Mouse (Mus musculus): ENCODE measurements around the gene Rora. TPM values are rescaled to one million over a fixed set of nuclear protein-coding genes. Genes with fewer than 3 reads are reported as not detected.
A peak's percentile ranks its signal among the peaks of the same experiment; 100 is the strongest.

Gene Rora
- polyA plus RNA-seq, 1 experiment, result 0.86 TPM

DNA sequence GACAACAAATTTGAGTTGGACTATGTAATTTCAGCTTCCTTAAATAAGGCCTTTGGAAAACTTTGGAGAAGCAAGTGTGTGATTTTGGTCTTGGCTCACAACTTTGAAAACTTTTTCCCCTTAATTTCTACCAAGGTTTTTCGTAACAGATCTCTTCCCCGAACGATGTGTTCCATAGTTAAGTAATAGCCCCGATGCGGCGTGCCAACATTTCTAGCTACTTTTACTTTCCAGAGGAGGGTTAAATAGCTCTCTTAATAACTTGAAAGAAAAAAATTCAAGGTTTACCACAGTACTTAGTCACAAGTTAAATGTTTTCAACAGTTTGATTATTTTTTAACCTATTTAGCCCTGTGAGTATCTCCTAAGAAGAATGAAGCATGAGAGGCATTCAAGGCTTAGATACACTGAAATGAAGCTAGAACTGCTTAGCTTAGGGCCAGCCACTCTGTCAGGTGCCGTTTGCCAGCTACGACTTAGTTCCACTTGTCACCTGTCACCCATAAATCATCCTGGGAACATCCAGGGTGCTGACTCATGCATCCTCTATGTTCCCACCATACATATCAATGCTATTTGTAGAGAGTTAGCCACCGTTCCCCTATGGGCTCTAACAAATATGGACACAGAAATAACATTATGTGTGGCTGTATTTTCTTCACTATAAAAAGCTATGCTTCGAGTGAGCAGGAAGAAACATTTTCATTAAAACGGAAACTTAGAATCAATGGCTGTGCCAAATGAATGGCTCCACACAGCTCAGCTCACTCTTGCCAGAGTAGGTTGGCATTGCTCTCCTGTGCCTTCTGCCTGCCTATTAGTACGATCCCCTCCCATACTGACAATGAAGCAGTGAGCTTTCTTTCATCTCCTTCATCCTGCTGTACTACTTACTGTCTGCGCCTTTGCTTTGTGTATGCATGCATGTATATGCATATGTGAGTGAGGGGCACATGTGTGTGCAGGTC is 541.3 kb downstream of the Rora start:
- no peaks in the 10 kb centered on the region for H3K79me2 ChIP-seq (ENCODE audit: control insufficient read depth, insufficient read depth)
- no peaks in the 10 kb centered on the region for H3K36me3 ChIP-seq (ENCODE audit: control insufficient read depth, insufficient read depth)
- H3K4me2 ChIP-seq (ENCODE audit: low read depth), result peak overlapping the region; percentile 48
- H3K4me3 ChIP-seq, result no peak overlapping the region
- no peak for TF ChIP-seq POLR2A (IDR thresholded peaks at IDR 0.05; ENCODE audit: insufficient read length, low read depth)
- peak; percentile 2 to 99 (median 94) for TF ChIP-seq MYOD1 (IDR thresholded peaks at IDR 0.05; ENCODE audit: control insufficient read depth in 1 of 3, insufficient read length in 2 of 3, low read depth in 2 of 3)
- peak in 1 of 3 experiments; percentile 32 for TF ChIP-seq MYOG (IDR thresholded peaks at IDR 0.05; ENCODE audit: control insufficient read depth in 1 of 3, insufficient read depth in 1 of 3, insufficient read length in 2 of 3, low read depth in 2 of 3)
- TF ChIP-seq MAX (IDR thresholded peaks at IDR 0.05; ENCODE audit: low read depth), result no peak
- TF ChIP-seq TCF12 (IDR thresholded peaks at IDR 0.05; ENCODE audit: insufficient read depth, poor library complexity, severe bottlenecking), result peak; percentile 30
- TF ChIP-seq TCF3 (IDR thresholded peaks at IDR 0.05; ENCODE audit: insufficient read length, low read depth), result peak; percentile 26
- TF ChIP-seq USF1 (IDR thresholded peaks at IDR 0.05; ENCODE audit: low read depth), result no peak
- TF ChIP-seq POLR2AphosphoS2 (IDR thresholded peaks at IDR 0.05; ENCODE audit: insufficient read length, low read depth), result no peak
- H3K27me3 ChIP-seq (ENCODE audit: control insufficient read depth, insufficient read depth, insufficient read length), result no peaks in the 10 kb centered on the region
- no peak overlapping the region for H3ac ChIP-seq (ENCODE audit: control insufficient read depth, insufficient read length)

DNA sequence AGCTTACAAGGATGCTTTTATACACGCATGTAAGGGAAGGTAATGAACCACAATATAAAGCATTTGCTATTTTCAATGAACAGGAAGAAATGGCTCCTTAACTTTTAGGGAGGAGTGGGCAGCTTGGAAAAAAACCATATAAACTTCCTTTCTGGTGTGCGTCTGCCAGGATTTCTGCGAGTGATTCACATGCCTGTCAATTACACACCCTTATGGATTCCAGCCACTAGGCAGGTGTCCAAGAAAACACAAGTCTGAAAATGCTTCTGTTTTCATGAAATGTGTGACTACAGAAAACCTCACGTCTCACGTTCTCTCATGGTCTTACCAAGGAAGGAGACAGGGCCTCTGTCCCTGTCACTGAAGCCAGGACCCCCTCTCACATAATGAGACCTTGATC is 560.2 kb downstream of the Rora start:
- Histone ChIP-seq H3K4me2 (ENCODE audit: low read depth) (no peak overlapping the region), H3K27me3 (ENCODE audit: control insufficient read depth, insufficient read depth, insufficient read length) (peaks cover 4% of the 10 kb centered on the region), H3ac (ENCODE audit: control insufficient read depth, insufficient read length) (no peak overlapping the region), H3K79me2 (ENCODE audit: control insufficient read depth, insufficient read depth) (no peaks in the 10 kb centered on the region), H3K36me3 (ENCODE audit: control insufficient read depth, insufficient read depth) (no peaks in the 10 kb centered on the region), H3K4me3 (no peak overlapping the region)
- TF ChIP-seq SRF (IDR thresholded peaks at IDR 0.05; ENCODE audit: control insufficient read depth, insufficient read length, low read depth) (no peak), TCF3 (IDR thresholded peaks at IDR 0.05; ENCODE audit: insufficient read length, low read depth) (no peak), REST (IDR thresholded peaks at IDR 0.05; ENCODE audit: insufficient read depth, insufficient read length) (no peak), MYOD1 (IDR thresholded peaks at IDR 0.05; ENCODE audit: control insufficient read depth in 1 of 3, insufficient read length in 2 of 3, low read depth in 2 of 3) (no peak), POLR2A (IDR thresholded peaks at IDR 0.05; ENCODE audit: insufficient read length, low read depth) (no peak), E2F4 (IDR thresholded peaks at IDR 0.05; ENCODE audit: insufficient read depth) (no peak), CEBPB (IDR thresholded peaks at IDR 0.05; ENCODE audit: insufficient read depth, poor library complexity, severe bottlenecking) (no peak), TCF12 (IDR thresholded peaks at IDR 0.05; ENCODE audit: insufficient read depth, poor library complexity, severe bottlenecking) (no peak), USF1 (IDR thresholded peaks at IDR 0.05; ENCODE audit: low read depth) (no peak), MAX (IDR thresholded peaks at IDR 0.05; ENCODE audit: low read depth) (no peak), POLR2AphosphoS2 (IDR thresholded peaks at IDR 0.05; ENCODE audit: insufficient read length, low read depth) (no peak), MYOG (IDR thresholded peaks at IDR 0.05; ENCODE audit: control insufficient read depth in 1 of 3, insufficient read depth in 1 of 3, insufficient read length in 2 of 3, low read depth in 2 of 3) (no peak)

DNA sequence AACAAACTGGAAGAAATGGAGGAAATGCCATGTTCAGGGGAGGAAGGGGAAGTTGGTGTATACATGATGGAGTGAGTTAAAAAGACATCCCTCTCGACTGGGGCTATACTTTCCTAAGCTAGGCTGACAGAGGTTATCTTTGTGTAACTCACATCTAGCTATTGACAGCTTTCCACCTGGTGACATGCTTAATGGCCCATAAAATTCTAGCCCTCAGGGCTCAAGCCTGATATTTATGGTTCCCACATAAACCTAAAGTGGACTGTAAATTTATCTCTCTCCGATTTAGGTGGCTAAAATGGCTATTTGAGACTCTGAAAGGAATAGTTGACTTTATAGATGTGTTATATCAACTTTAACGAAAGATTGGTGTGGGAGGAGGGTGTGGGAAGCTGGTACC is 571.3 kb downstream of the Rora start:
- Histone ChIP-seq H3K27me3 (ENCODE audit: control insufficient read depth, insufficient read depth, insufficient read length) (peaks cover 35% of the 10 kb centered on the region), H3K36me3 (ENCODE audit: control insufficient read depth, insufficient read depth) (no peaks in the 10 kb centered on the region), H3ac (ENCODE audit: control insufficient read depth, insufficient read length) (no peak overlapping the region), H3K4me3 (no peak overlapping the region), H3K79me2 (ENCODE audit: control insufficient read depth, insufficient read depth) (no peaks in the 10 kb centered on the region), H3K4me2 (ENCODE audit: low read depth) (no peak overlapping the region)
- TF ChIP-seq POLR2A (IDR thresholded peaks at IDR 0.05; ENCODE audit: insufficient read length, low read depth) (no peak), MYOG (IDR thresholded peaks at IDR 0.05; ENCODE audit: control insufficient read depth in 1 of 3, insufficient read depth in 1 of 3, insufficient read length in 2 of 3, low read depth in 2 of 3) (no peak), POLR2AphosphoS2 (IDR thresholded peaks at IDR 0.05; ENCODE audit: insufficient read length, low read depth) (no peak), USF1 (IDR thresholded peaks at IDR 0.05; ENCODE audit: low read depth) (no peak), MYOD1 (IDR thresholded peaks at IDR 0.05; ENCODE audit: control insufficient read depth in 1 of 3, insufficient read length in 2 of 3, low read depth in 2 of 3) (no peak), E2F4 (IDR thresholded peaks at IDR 0.05; ENCODE audit: insufficient read depth) (no peak), MAX (IDR thresholded peaks at IDR 0.05; ENCODE audit: low read depth) (no peak), TCF3 (IDR thresholded peaks at IDR 0.05; ENCODE audit: insufficient read length, low read depth) (no peak), SRF (IDR thresholded peaks at IDR 0.05; ENCODE audit: control insufficient read depth, insufficient read length, low read depth) (no peak), TCF12 (IDR thresholded peaks at IDR 0.05; ENCODE audit: insufficient read depth, poor library complexity, severe bottlenecking) (no peak)

DNA sequence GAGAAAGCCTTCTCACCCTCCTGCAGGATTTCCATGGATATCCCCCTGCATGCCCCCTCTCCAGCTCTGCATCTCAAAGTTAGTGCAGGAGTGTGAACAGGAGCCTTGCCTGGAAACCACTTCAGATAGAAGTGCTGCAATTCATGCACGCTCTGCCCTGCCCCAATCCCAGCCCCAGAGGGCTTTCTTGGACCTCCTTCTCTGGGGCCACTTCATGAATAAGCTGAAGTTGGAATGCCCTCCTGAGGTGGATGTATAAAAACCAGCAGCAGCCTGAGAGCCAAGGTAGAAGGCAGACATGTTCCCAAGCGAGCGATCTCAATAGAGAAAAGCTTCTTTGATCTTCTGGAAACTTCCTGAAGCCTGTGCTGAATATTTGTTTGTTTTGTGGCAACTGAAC is 572.8 kb downstream of the Rora start:
- Histone ChIP-seq H3K27me3 (ENCODE audit: control insufficient read depth, insufficient read depth, insufficient read length) (peaks cover 24% of the 10 kb centered on the region), H3K4me3 (no peak overlapping the region), H3K4me2 (ENCODE audit: low read depth) (no peak overlapping the region), H3ac (ENCODE audit: control insufficient read depth, insufficient read length) (no peak overlapping the region), H3K79me2 (ENCODE audit: control insufficient read depth, insufficient read depth) (no peaks in the 10 kb centered on the region), H3K36me3 (ENCODE audit: control insufficient read depth, insufficient read depth) (no peaks in the 10 kb centered on the region)
- no peak for TF ChIP-seq SRF (IDR thresholded peaks at IDR 0.05; ENCODE audit: control insufficient read depth, insufficient read length, low read depth)
- no peak for TF ChIP-seq REST (IDR thresholded peaks at IDR 0.05; ENCODE audit: insufficient read depth, insufficient read length)
- no peak for TF ChIP-seq POLR2AphosphoS2 (IDR thresholded peaks at IDR 0.05; ENCODE audit: insufficient read length, low read depth)
- no peak for TF ChIP-seq TCF3 (IDR thresholded peaks at IDR 0.05; ENCODE audit: insufficient read length, low read depth)
- no peak for TF ChIP-seq CEBPB (IDR thresholded peaks at IDR 0.05; ENCODE audit: insufficient read depth, poor library complexity, severe bottlenecking)
- no peak for TF ChIP-seq POLR2A (IDR thresholded peaks at IDR 0.05; ENCODE audit: insufficient read length, low read depth)
- no peak for TF ChIP-seq TCF12 (IDR thresholded peaks at IDR 0.05; ENCODE audit: insufficient read depth, poor library complexity, severe bottlenecking)
- no peak for TF ChIP-seq MYOD1 (IDR thresholded peaks at IDR 0.05; ENCODE audit: control insufficient read depth in 1 of 3, insufficient read length in 2 of 3, low read depth in 2 of 3)
- TF ChIP-seq E2F4 (IDR thresholded peaks at IDR 0.05; ENCODE audit: insufficient read depth), result no peak
- no peak for TF ChIP-seq MAX (IDR thresholded peaks at IDR 0.05; ENCODE audit: low read depth)
- no peak for TF ChIP-seq MYOG (IDR thresholded peaks at IDR 0.05; ENCODE audit: control insufficient read depth in 1 of 3, insufficient read depth in 1 of 3, insufficient read length in 2 of 3, low read depth in 2 of 3)
- TF ChIP-seq USF1 (IDR thresholded peaks at IDR 0.05; ENCODE audit: low read depth), result no peak
